Mouse (Mus musculus) kidney, adult 9 months (tissue): ENCODE data around the gene Olfr1288.

ENCODE experiments used
- DNase-seq: peaks from one replicate; pipeline ENCODE4 v3.0.0; 2022

Gene Olfr1288

GRCm38 (mm10) chr2:111473801-111474200 is at the start of gene Olfr1288:
TSS of gene Olfr1288 (plus strand) at chr2:111474101.
- no peak for DNase-seq

- DNase-seq, result no peak
These were observed 25.1 kb upstream of the Olfr1288 start, which contains the start of gene Olfr1287 for GRCm38 (mm10) chr2:111448842-111449241. TSS of gene Olfr1287 (plus strand) at chr2:111449142.

GRCm38 (mm10) chr2:111480519-111480918 is 6.6 kb downstream of the Olfr1288 start, which contains the start of gene Olfr1289:
TSS of gene Olfr1289 (plus strand) at chr2:111480819.
- DNase-seq, result no peak

GRCm38 (mm10) chr2:111493729-111494128 is 19.8 kb downstream of the Olfr1288 start, which contains the start of gene Olfr1290:
TSS of gene Olfr1290 (minus strand) at chr2:111493829.
- no peak for DNase-seq

- no peak for DNase-seq
These were observed 23.0 kb downstream of the Olfr1288 start, which contains the start of gene Olfr1291-ps1 for GRCm38 (mm10) chr2:111496880-111497279. TSS of gene Olfr1291-ps1 (plus strand) at chr2:111497180.

- no peak for DNase-seq
These were observed 43.5 kb downstream of the Olfr1288 start for GRCm38 (mm10) chr2:111517451-111517850.

GRCm38 (mm10) chr2:111524903-111525302 is 51.0 kb downstream of the Olfr1288 start, which contains the start of gene Olfr1293-ps:
TSS of gene Olfr1293-ps (plus strand) at chr2:111525203.
- DNase-seq, result no peak
